Mouse (Mus musculus): ENCODE results near the gene Zfp92.

- TF ChIP-seq CTCF (IDR thresholded peaks at IDR 0.05; ENCODE audit: extremely low read depth, insufficient read length, insufficient replicate concordance, low read depth, low read length): no peak
- no peak for TF ChIP-seq POLR2A (IDR thresholded peaks at IDR 0.05; ENCODE audit: low read depth, low read length)
Measured at GRCm38 (mm10) chrX:73410880-73411517, at the start of gene Zfp92.

Data from small intestine, adult 2 months (tissue).